Mouse (Mus musculus) forebrain, embryonic 13.5 days (tissue): ENCODE results near the gene Klk11. TPM values are rescaled to one million over a fixed set of nuclear protein-coding genes. Genes with fewer than 3 reads are reported as not detected.

Source experiments
- ATAC-seq: fragments of 200-750 bp; cut with Nextera tagmentation; 2 replicates; pipeline ENCODE4 v1.8.0; 2017
- H3K27ac ChIP-seq: fragments of 300-500 bp; sonication (generic); 2 replicates; pipeline ENCODE4 v1.5.1; 2015; ENCODE audit warnings: inconsistent platforms, mild to moderate bottlenecking, moderate library complexity
- H3K27me3 ChIP-seq: fragments of 300-500 bp; sonication (generic); 2 replicates; pipeline ENCODE4 v1.6.1; 2015; ENCODE audit warnings: mild to moderate bottlenecking, inconsistent platforms
- H3K36me3 ChIP-seq: fragments of 300-500 bp; sonication (generic); 2 replicates; pipeline ENCODE4 v1.6.1; 2015; ENCODE audit warnings: mild to moderate bottlenecking, inconsistent platforms; ENCODE audit not compliant: poor library complexity, severe bottlenecking
- H3K4me1 ChIP-seq: fragments of 300-500 bp; sonication (generic); 2 replicates; pipeline ENCODE4 v1.6.1; 2015; ENCODE audit warnings: inconsistent platforms
- H3K4me2 ChIP-seq: fragments of 300-500 bp; sonication (generic); 2 replicates; pipeline ENCODE4 v1.6.1; 2015; ENCODE audit warnings: inconsistent platforms, mild to moderate bottlenecking, moderate library complexity
- H3K4me3 ChIP-seq: fragments of 300-500 bp; sonication (generic); 2 replicates; pipeline ENCODE4 v1.5.1; 2015; ENCODE audit warnings: mild to moderate bottlenecking, inconsistent platforms
- H3K9ac ChIP-seq: fragments of 300-500 bp; sonication (generic); 2 replicates; pipeline ENCODE4 v1.6.1; 2015; ENCODE audit warnings: mild to moderate bottlenecking, inconsistent platforms
- H3K9me3 ChIP-seq: fragments of 300-500 bp; sonication (generic); replicated peaks from 2 replicates; pipeline ENCODE4 v1.6.1; 2016; ENCODE audit warnings: inconsistent platforms
- WGBS: fragments of 180-500 bp; shearing (Covaris S2); methylation state at CpG from one replicate; pipeline ENCODE4 v1.1.7; 2015; 5-methylcytosine and 5-hydroxymethylcytosine counted together
- polyA plus RNA-seq: library from polyadenylated mRNA; unstranded; fragments of >200 nt; fragmentation: Nextera tagmentation; extraction: Ambion mirVana; gene quantifications from 2 replicates; pipeline ENCODE4 v1.2.1, GENCODE M21; 2015

Gene Klk11
- polyA plus RNA-seq, 1 experiment from 2014 or later, result not detected

- Histone ChIP-seq H3K36me3 (no peaks in the 10 kb centered on the region), H3K4me3 (peak overlapping the region; percentile 47), H3K9me3 (no peaks in the 10 kb centered on the region), H3K27me3 (peaks cover 41% of the 10 kb centered on the region), H3K4me2 (peak overlapping the region; percentile 78), H3K9ac (no peak overlapping the region), H3K4me1 (peaks cover 11% of the 10 kb centered on the region), H3K27ac (no peak overlapping the region)
- peak; percentile 57 for ATAC-seq
- 34% methylated on average over 13 of the region's 13 CpGs for WGBS
These were observed 23.5 kb downstream of the Klk11 start for GRCm38 (mm10) chr7:43797844-43798462.

DNA sequence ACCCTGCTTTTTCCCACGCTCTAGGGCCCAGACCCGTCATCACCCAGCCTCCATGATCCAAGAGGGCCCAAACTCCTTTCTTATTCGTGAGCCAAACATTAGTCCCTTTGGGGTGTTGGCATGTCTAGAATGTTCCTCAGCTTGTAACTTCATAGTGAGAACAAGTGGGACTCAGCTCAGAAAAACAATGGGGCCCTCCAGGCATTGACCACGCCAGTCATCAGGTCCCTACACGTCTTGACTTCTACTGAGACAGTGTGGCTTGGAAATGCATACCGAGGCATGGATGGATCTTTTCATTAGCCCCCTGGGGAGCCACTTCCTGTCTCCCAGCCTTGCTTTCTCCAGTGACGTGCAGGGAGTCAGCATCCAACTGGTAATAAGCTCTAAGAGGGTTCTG is 25.5 kb downstream of the Klk11 start:
- no peak overlapping the region for H3K9ac ChIP-seq
- H3K4me2 ChIP-seq, result no peak overlapping the region
- no peaks in the 10 kb centered on the region for H3K9me3 ChIP-seq
- 81% methylated on average over 7 of the region's 7 CpGs for WGBS
- peaks cover 11% of the 10 kb centered on the region for H3K4me1 ChIP-seq
- ATAC-seq, result no peak
- H3K36me3 ChIP-seq, result no peaks in the 10 kb centered on the region
- no peak overlapping the region for H3K4me3 ChIP-seq
- no peak overlapping the region for H3K27ac ChIP-seq
- H3K27me3 ChIP-seq, result peaks cover 40% of the 10 kb centered on the region

- H3K4me1 ChIP-seq, result no peaks in the 10 kb centered on the region
- no peak within 1 kb of the TSS for H3K4me2 ChIP-seq
- H3K4me3 ChIP-seq, result no peak within 1 kb of the TSS
- H3K9me3 ChIP-seq, result no peaks in the 10 kb centered on the region
- H3K36me3 ChIP-seq, result no peaks in the 10 kb centered on the region
- WGBS, result 59% methylated on average over 5 of the region's 5 CpGs
- H3K9ac ChIP-seq, result no peak within 1 kb of the TSS
- H3K27ac ChIP-seq, result no peak within 1 kb of the TSS
- ATAC-seq, result no peak
- H3K27me3 ChIP-seq, result no peaks in the 10 kb centered on the region
These were observed 36.6 kb downstream of the Klk11 start, which contains the start of gene Klk7 for GRCm38 (mm10) chr7:43810994-43811393. Gene Klk7 (plus strand): TSS chr7:43811294.

DNA sequence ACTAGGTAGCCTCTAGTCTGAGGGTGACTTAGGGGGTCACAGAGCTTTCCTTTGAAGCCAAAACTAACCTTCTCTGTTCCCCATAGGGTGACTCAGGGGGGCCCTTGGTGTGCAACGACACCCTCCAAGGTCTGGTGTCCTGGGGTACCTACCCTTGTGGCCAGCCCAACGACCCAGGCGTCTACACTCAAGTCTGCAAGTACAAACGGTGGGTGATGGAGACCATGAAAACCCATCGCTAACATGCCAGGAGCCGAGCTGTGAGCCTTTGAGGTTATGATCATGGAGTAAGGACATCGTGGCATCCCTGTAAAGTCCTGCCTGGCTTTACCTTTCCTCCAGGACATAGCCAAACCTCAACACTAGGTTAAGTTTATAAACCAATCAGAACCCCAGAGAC is 40.8 kb downstream of the Klk11 start:
- ATAC-seq, result no peak
- no peak overlapping the region for H3K4me2 ChIP-seq
- no peaks in the 10 kb centered on the region for H3K36me3 ChIP-seq
- H3K9me3 ChIP-seq, result no peaks in the 10 kb centered on the region
- H3K27me3 ChIP-seq, result no peaks in the 10 kb centered on the region
- H3K4me3 ChIP-seq, result no peak overlapping the region
- no peaks in the 10 kb centered on the region for H3K4me1 ChIP-seq
- WGBS, result 87% methylated on average over 7 of the region's 7 CpGs
- no peak overlapping the region for H3K9ac ChIP-seq
- no peak overlapping the region for H3K27ac ChIP-seq

GRCm38 (mm10) chr7:43816746-43817145 is 42.3 kb downstream of the Klk11 start:
- no peaks in the 10 kb centered on the region for H3K9me3 ChIP-seq
- H3K27me3 ChIP-seq, result no peaks in the 10 kb centered on the region
- no peak overlapping the region for H3K9ac ChIP-seq
- no peak for ATAC-seq
- H3K27ac ChIP-seq, result no peak overlapping the region
- H3K4me3 ChIP-seq, result no peak overlapping the region
- no peak overlapping the region for H3K4me2 ChIP-seq
- no peaks in the 10 kb centered on the region for H3K4me1 ChIP-seq
- no peaks in the 10 kb centered on the region for H3K36me3 ChIP-seq

- no peak overlapping the region for H3K9ac ChIP-seq
- no peak for ATAC-seq
- no peaks in the 10 kb centered on the region for H3K4me1 ChIP-seq
- WGBS, result 96% methylated on average over 7 of the region's 7 CpGs
- H3K27me3 ChIP-seq, result no peaks in the 10 kb centered on the region
- H3K36me3 ChIP-seq, result no peaks in the 10 kb centered on the region
- no peak overlapping the region for H3K4me3 ChIP-seq
- no peaks in the 10 kb centered on the region for H3K9me3 ChIP-seq
- no peak overlapping the region for H3K4me2 ChIP-seq
- H3K27ac ChIP-seq, result no peak overlapping the region
These were observed 47.2 kb downstream of the Klk11 start for GRCm38 (mm10) chr7:43821581-43821980.

DNA sequence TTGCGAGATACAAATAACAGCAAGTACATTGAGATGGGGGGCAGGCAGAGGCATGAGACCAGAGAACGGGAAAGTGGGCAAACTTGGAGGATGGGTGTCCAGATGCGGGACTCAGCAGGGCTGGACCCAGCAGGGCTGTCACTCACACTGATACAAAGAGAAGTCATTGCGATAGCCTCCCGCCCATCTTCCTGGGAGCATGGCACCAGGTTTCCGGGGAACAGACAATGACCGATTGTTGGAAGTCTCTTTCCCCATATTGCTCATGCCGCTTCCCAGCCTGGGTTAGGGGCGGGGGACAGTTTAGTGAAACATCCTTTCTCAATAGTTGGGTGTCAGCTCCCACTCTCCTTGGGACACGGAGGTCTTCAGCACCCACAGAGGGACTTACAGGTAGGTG is 49.8 kb downstream of the Klk11 start, which contains the start of gene Klk6:
Gene Klk6 (plus strand): TSS at position 301 of the 400 bp plus-strand sequence.
- Histone ChIP-seq H3K4me3 (no peak within 1 kb of the TSS), H3K4me2 (no peak within 1 kb of the TSS), H3K27ac (no peak within 1 kb of the TSS), H3K9ac (no peak within 1 kb of the TSS), H3K36me3 (no peaks in the 10 kb centered on the region), H3K4me1 (no peaks in the 10 kb centered on the region), H3K9me3 (no peaks in the 10 kb centered on the region), H3K27me3 (no peaks in the 10 kb centered on the region)
- 80% methylated on average over 10 of the region's 10 CpGs for WGBS
- no peak for ATAC-seq

DNA sequence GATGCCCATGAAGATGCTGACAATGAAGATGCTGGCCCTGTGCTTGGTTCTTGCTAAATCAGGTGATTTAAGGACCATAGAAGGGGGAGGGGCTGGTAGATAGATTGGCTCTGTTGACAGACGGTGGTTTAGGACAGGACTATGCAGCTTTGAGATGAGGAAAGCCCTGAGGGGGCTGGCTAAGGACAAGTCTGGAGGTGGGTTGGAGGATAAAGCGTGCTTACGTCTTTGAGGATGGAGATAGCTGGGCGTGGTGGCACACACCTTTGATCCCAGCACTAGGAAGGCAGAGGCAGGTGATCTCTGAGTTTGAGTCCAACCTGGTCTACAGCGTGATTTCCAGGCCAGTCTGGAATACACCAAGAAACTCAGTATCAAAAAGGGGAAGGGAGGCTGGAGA is 51.7 kb downstream of the Klk11 start:
- H3K4me3 ChIP-seq, result no peak overlapping the region
- H3K4me1 ChIP-seq, result no peaks in the 10 kb centered on the region
- WGBS, result 87% methylated on average over 5 of the region's 5 CpGs
- H3K9ac ChIP-seq, result no peak overlapping the region
- no peaks in the 10 kb centered on the region for H3K36me3 ChIP-seq
- H3K9me3 ChIP-seq, result no peaks in the 10 kb centered on the region
- no peak overlapping the region for H3K27ac ChIP-seq
- no peak for ATAC-seq
- H3K4me2 ChIP-seq, result no peak overlapping the region
- no peaks in the 10 kb centered on the region for H3K27me3 ChIP-seq

DNA sequence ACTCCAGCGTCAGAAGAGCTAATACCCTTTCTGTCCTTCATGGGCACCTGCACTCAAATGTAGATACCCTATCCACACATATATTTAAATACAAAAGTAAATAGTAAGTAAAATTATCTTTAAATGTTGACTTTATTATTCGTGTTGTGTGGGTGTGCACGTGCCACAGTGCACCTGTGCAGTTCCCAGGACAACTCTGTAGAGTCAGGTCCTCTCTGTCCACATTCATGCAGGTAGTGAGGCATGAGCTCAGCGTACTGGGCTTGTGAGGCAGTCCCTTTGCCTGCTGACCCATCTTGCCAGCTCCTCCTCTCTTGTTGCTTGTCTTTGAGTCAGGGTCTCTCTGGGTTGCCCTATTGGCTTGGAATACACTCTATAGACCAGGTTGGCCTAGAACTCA is 53.3 kb downstream of the Klk11 start:
- Histone ChIP-seq H3K4me2 (no peak overlapping the region), H3K4me1 (no peaks in the 10 kb centered on the region), H3K36me3 (no peaks in the 10 kb centered on the region), H3K4me3 (no peak overlapping the region), H3K9ac (no peak overlapping the region), H3K27ac (no peak overlapping the region), H3K9me3 (no peaks in the 10 kb centered on the region), H3K27me3 (no peaks in the 10 kb centered on the region)
- ATAC-seq, result no peak
- 87% methylated on average over 4 of the region's 4 CpGs for WGBS

Other genes with a start within 250 kb of the Klk11 start
- gene Cd33, start 230.2 kb upstream of the Klk11 start, polyA plus RNA-seq, result 0.57 and 1.5 TPM in 2 replicates
- 8.8 and 9.4 TPM in 2 replicates for gene Zfp658, start 212.3 kb upstream of the Klk11 start, polyA plus RNA-seq
- gene Zfp719, start 195.0 kb upstream of the Klk11 start, polyA plus RNA-seq, result 13.2 and 16.0 TPM in 2 replicates
- 0.37 and 0.67 TPM in 2 replicates for gene Zfp819, start 167.4 kb upstream of the Klk11 start, polyA plus RNA-seq
- not detected in 2 replicates for gene Ceacam18, start 139.9 kb upstream of the Klk11 start, polyA plus RNA-seq
- gene Siglece, start 114.4 kb upstream of the Klk11 start, polyA plus RNA-seq, result 0.17 and 0.28 TPM in 2 replicates
- 20.2 and 23.1 TPM in 2 replicates for gene Ctu1, start 102.6 kb upstream of the Klk11 start, polyA plus RNA-seq
- not detected in 2 replicates for gene Klk14, start 84.2 kb upstream of the Klk11 start, polyA plus RNA-seq
- not detected in 2 replicates for gene Klk13, start 62.0 kb upstream of the Klk11 start, polyA plus RNA-seq
- not detected in 2 replicates for gene Klk12, start 5.7 kb upstream of the Klk11 start, polyA plus RNA-seq
- gene Klk10, start 6.4 kb downstream of the Klk11 start, polyA plus RNA-seq, result not detected in 2 replicates
- not detected in 2 replicates for gene Klk9, start 17.3 kb downstream of the Klk11 start, polyA plus RNA-seq
- 4.8 and 5.5 TPM in 2 replicates for gene Klk8, start 23.0 kb downstream of the Klk11 start, polyA plus RNA-seq
- not detected in 2 replicates for gene Klk7, start 36.7 kb downstream of the Klk11 start, polyA plus RNA-seq
- not detected in 2 replicates for gene Klk6, start 49.9 kb downstream of the Klk11 start, polyA plus RNA-seq
- not detected in 2 replicates for gene Klk5, start 67.4 kb downstream of the Klk11 start, polyA plus RNA-seq
- 0.14 TPM in 1 of 2 replicates, not detected in the other for gene Klk4, start 106.6 kb downstream of the Klk11 start, polyA plus RNA-seq
- gene Klk15, start 159.1 kb downstream of the Klk11 start, polyA plus RNA-seq, result not detected in 2 replicates
- gene Klk1b8, start 176.1 kb downstream of the Klk11 start, polyA plus RNA-seq, result not detected in 2 replicates
- gene Klk1b1, start 192.1 kb downstream of the Klk11 start, polyA plus RNA-seq, result not detected in 2 replicates
- gene Klk1b9, start 201.5 kb downstream of the Klk11 start, polyA plus RNA-seq, result not detected in 2 replicates
- gene Klk1b11, start 221.3 kb downstream of the Klk11 start, polyA plus RNA-seq, result not detected in 2 replicates
- gene Klk1b26, start 237.6 kb downstream of the Klk11 start, polyA plus RNA-seq, result not detected in 2 replicates